Mouse (Mus musculus) v-Abl transformed pro-B cells (cell line): Measurements from ENCODE around the gene Dgkh.

Experiments
- in situ Hi-C, 2 experiments: fragments of 400-800 bp; cut with MboI; formaldehyde crosslinking; loops; one replicate each; pipeline ENCODE4 v1.15.1; 2025; ENCODE audit not compliant: unreplicated experiment in 2 of 2

Gene Dgkh

GRCm38 (mm10) chr14:78732617-78733312 is at the start of gene Dgkh:
Dgkh (minus strand) TSS chr14:78732776.
- in situ Hi-C loops: loop anchor here in 1 of 2 experiments (5.0 kb wide), 1 partner anchor 115 kb away; the partner anchor contains the start of gene Vwa8

- in situ Hi-C loops: no loop called here
These were observed 44.6 kb upstream of the Dgkh start for GRCm38 (mm10) chr14:78777215-78777614.

- in situ Hi-C loops: no loop called here
These were observed 44.1 kb upstream of the Dgkh start for GRCm38 (mm10) chr14:78776659-78777058.

GRCm38 (mm10) chr14:78775699-78776098 is 43.1 kb upstream of the Dgkh start:
- in situ Hi-C loops: no loop called here

GRCm38 (mm10) chr14:78775226-78775625 is 42.6 kb upstream of the Dgkh start:
- in situ Hi-C loops: no loop called here

GRCm38 (mm10) chr14:78770457-78770856 is 37.9 kb upstream of the Dgkh start:
- in situ Hi-C loops: no loop called here

GRCm38 (mm10) chr14:78761064-78761463 is 28.5 kb upstream of the Dgkh start:
- in situ Hi-C loops: no loop called here

GRCm38 (mm10) chr14:78759491-78759890 is 26.9 kb upstream of the Dgkh start:
- in situ Hi-C loops: no loop called here

GRCm38 (mm10) chr14:78755316-78755715 is 22.7 kb upstream of the Dgkh start:
- in situ Hi-C loops: no loop called here

GRCm38 (mm10) chr14:78748692-78749091 is 16.1 kb upstream of the Dgkh start:
- in situ Hi-C loops: no loop called here

GRCm38 (mm10) chr14:78747969-78748651 is 15.5 kb upstream of the Dgkh start:
- in situ Hi-C loops: no loop called here

- in situ Hi-C loops: no loop called here
These were observed 14.9 kb upstream of the Dgkh start for GRCm38 (mm10) chr14:78747454-78747853.

GRCm38 (mm10) chr14:78734605-78735004 is 2.0 kb upstream of the Dgkh start:
- in situ Hi-C loops: loop anchor here in 1 of 2 experiments (5.0 kb wide), 1 partner anchor 113 kb away; the partner anchor contains the start of gene Vwa8

- in situ Hi-C loops: loop anchor here in 1 of 2 experiments (5.0 kb wide), 1 partner anchor 113 kb away; the partner anchor contains the start of gene Vwa8
These were observed 1.6 kb upstream of the Dgkh start for GRCm38 (mm10) chr14:78734203-78734602.

GRCm38 (mm10) chr14:78733366-78734076 is 945 bp upstream of the Dgkh start:
- in situ Hi-C loops: loop anchor here in 1 of 2 experiments (5.0 kb wide), 1 partner anchor 114 kb away; the partner anchor contains the start of gene Vwa8

- in situ Hi-C loops: loop anchor here in 1 of 2 experiments (5.0 kb wide), 1 partner anchor 115 kb away; the partner anchor contains the start of gene Vwa8
These were observed 542 bp downstream of the Dgkh start for GRCm38 (mm10) chr14:78731852-78732616.

- in situ Hi-C loops: loop anchor here in 1 of 2 experiments (5.0 kb wide), 1 partner anchor 116 kb away; the partner anchor contains the start of gene Vwa8
These were observed 1.3 kb downstream of the Dgkh start for GRCm38 (mm10) chr14:78731240-78731639.

- in situ Hi-C loops: no loop called here
These were observed 6.6 kb downstream of the Dgkh start for GRCm38 (mm10) chr14:78725976-78726375.

GRCm38 (mm10) chr14:78725307-78725956 is 7.1 kb downstream of the Dgkh start:
- in situ Hi-C loops: no loop called here
